Mouse (Mus musculus): ENCODE results near the gene Olah. TPM values are rescaled to one million over a fixed set of nuclear protein-coding genes. Genes with fewer than 3 reads are reported as not detected.
"Not testable (repeated sequence)": the region's sequence is repeated elsewhere in the genome, so short reads cannot be mapped to it uniquely, and the experiment has no call there.

The Olah gene
- polyA plus RNA-seq (2014; fragmentation: Nextera tagmentation; extraction: Ambion mirVana) = not detected in 2 replicates

- 56% methylated on average over 10 of the region's 10 CpGs for WGBS
- not testable (repeated sequence) for ATAC-seq (ENCODE audit: insufficient number of reproducible peaks, insufficient read depth, low FRiP score, low read depth)
Observed at GRCm38 (mm10) chr2:3397110-3397509, at the start of gene Olah. Gene Olah (minus strand): TSS chr2:3397210.

GRCm38 (mm10) chr2:3445984-3446383 lies 49.0 kb upstream of the Olah start:
- 91% methylated on average over 4 of the region's 4 CpGs for WGBS
- no peak overlapping the region for H3K4me3 ChIP-seq (ENCODE audit: control insufficient read depth in 1 of 2, insufficient read depth in 1 of 2, low read depth in 1 of 2, low read length in 2 of 2)
- H3K9me3 ChIP-seq (ENCODE audit: control insufficient read depth, low read length) = no peaks in the 10 kb centered on the region
- H3K4me2 ChIP-seq (ENCODE audit: low read length) = no peak overlapping the region
- peaks cover 23% of the 10 kb centered on the region for H3K36me3 ChIP-seq (ENCODE audit: control insufficient read depth, insufficient read depth, low read length)
- ATAC-seq (ENCODE audit: insufficient number of reproducible peaks, insufficient read depth, low FRiP score, low read depth) = no peak
- no peaks in the 10 kb centered on the region for H3K4me1 ChIP-seq (ENCODE audit: control insufficient read depth in 2 of 2, insufficient read depth in 2 of 2, low read length in 2 of 2)
- no peak overlapping the region for H3K9ac ChIP-seq (ENCODE audit: low read length)
- H3K27me3 ChIP-seq (ENCODE audit: control insufficient read depth, insufficient read depth, low read length) = no peaks in the 10 kb centered on the region
- H3K27ac ChIP-seq (replicated peaks in 1 of 2; ENCODE audit: control insufficient read depth in 1 of 2, insufficient read depth in 1 of 2, low read depth in 2 of 2, low read length in 2 of 2) = no peak overlapping the region

More at GRCm38 (mm10) chr2:3397110-3397509, at the start of gene Olah:
- not testable (repeated sequence) for H3K4me1 ChIP-seq (ENCODE audit: control insufficient read depth in 2 of 2, insufficient read depth in 2 of 2, low read length in 2 of 2); H3K4me2 ChIP-seq (ENCODE audit: low read length); H3K36me3 ChIP-seq (ENCODE audit: control insufficient read depth, insufficient read depth, low read length); H3K27me3 ChIP-seq (ENCODE audit: control insufficient read depth, insufficient read depth, low read length); H3K4me3 ChIP-seq (ENCODE audit: control insufficient read depth in 1 of 2, insufficient read depth in 1 of 2, low read depth in 1 of 2, low read length in 2 of 2); H3K9me3 ChIP-seq (ENCODE audit: control insufficient read depth, low read length); H3K27ac ChIP-seq (replicated peaks in 1 of 2; ENCODE audit: control insufficient read depth in 1 of 2, insufficient read depth in 1 of 2, low read depth in 2 of 2, low read length in 2 of 2); H3K9ac ChIP-seq (ENCODE audit: low read length)

DNA sequence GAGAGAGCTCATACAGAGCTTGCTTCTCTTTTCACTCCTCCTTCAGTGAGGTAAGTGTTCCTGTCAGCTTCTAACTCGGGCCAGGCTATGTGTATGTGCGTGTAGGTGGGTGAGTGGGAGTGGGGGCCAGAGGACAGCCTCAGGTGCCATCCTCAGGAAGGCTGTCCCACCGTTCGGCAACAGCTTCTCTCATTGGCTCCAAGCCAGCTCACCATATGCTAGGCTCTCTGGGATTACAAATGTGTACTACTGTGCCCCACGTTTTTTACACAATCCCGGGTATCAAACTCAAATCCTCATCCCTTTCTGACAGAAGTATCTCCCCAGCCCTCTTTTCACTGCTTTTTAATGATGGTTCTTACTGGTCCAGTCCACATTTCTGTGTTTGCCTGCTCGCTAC lies 47.2 kb upstream of the Olah start:
- 74% methylated on average over 7 of the region's 7 CpGs for WGBS
- Histone ChIP-seq H3K4me2 (ENCODE audit: low read length) (no peak overlapping the region), H3K9me3 (ENCODE audit: control insufficient read depth, low read length) (no peaks in the 10 kb centered on the region), H3K4me3 (ENCODE audit: control insufficient read depth in 1 of 2, insufficient read depth in 1 of 2, low read depth in 1 of 2, low read length in 2 of 2) (no peak overlapping the region), H3K36me3 (ENCODE audit: control insufficient read depth, insufficient read depth, low read length) (peaks cover 31% of the 10 kb centered on the region), H3K27me3 (ENCODE audit: control insufficient read depth, insufficient read depth, low read length) (no peaks in the 10 kb centered on the region), H3K4me1 (ENCODE audit: control insufficient read depth in 2 of 2, insufficient read depth in 2 of 2, low read length in 2 of 2) (no peaks in the 10 kb centered on the region), H3K9ac (ENCODE audit: low read length) (no peak overlapping the region), H3K27ac (replicated peaks in 1 of 2; ENCODE audit: control insufficient read depth in 1 of 2, insufficient read depth in 1 of 2, low read depth in 2 of 2, low read length in 2 of 2) (no peak overlapping the region)
- ATAC-seq (ENCODE audit: insufficient number of reproducible peaks, insufficient read depth, low FRiP score, low read depth) = no peak

GRCm38 (mm10) chr2:3437956-3438355 lies 40.9 kb upstream of the Olah start:
- no peak overlapping the region for H3K4me3 ChIP-seq (ENCODE audit: control insufficient read depth in 1 of 2, insufficient read depth in 1 of 2, low read depth in 1 of 2, low read length in 2 of 2)
- no peak for ATAC-seq (ENCODE audit: insufficient number of reproducible peaks, insufficient read depth, low FRiP score, low read depth)
- no peaks in the 10 kb centered on the region for H3K27me3 ChIP-seq (ENCODE audit: control insufficient read depth, insufficient read depth, low read length)
- no peak overlapping the region for H3K9ac ChIP-seq (ENCODE audit: low read length)
- H3K9me3 ChIP-seq (ENCODE audit: control insufficient read depth, low read length) = no peaks in the 10 kb centered on the region
- peaks cover 0 to 3% of the 10 kb centered on the region in 2 experiments; a peak in 1 of 4 replicates for H3K4me1 ChIP-seq (ENCODE audit: control insufficient read depth in 2 of 2, insufficient read depth in 2 of 2, low read length in 2 of 2)
- WGBS = 65% methylated on average over 7 of the region's 7 CpGs
- H3K4me2 ChIP-seq (ENCODE audit: low read length) = no peak overlapping the region
- no peak overlapping the region for H3K27ac ChIP-seq (replicated peaks in 1 of 2; ENCODE audit: control insufficient read depth in 1 of 2, insufficient read depth in 1 of 2, low read depth in 2 of 2, low read length in 2 of 2)
- H3K36me3 ChIP-seq (ENCODE audit: control insufficient read depth, insufficient read depth, low read length) = peaks cover 32% of the 10 kb centered on the region

- H3K9ac ChIP-seq (ENCODE audit: low read length) = no peak overlapping the region
- ATAC-seq (ENCODE audit: insufficient number of reproducible peaks, insufficient read depth, low FRiP score, low read depth) = no peak
- no peaks in the 10 kb centered on the region for H3K9me3 ChIP-seq (ENCODE audit: control insufficient read depth, low read length)
- H3K36me3 ChIP-seq (ENCODE audit: control insufficient read depth, insufficient read depth, low read length) = peaks cover 16% of the 10 kb centered on the region
- H3K4me1 ChIP-seq (ENCODE audit: control insufficient read depth in 2 of 2, insufficient read depth in 2 of 2, low read length in 2 of 2) = peaks cover 0 to 3% of the 10 kb centered on the region in 2 experiments; a peak in 1 of 4 replicates
- no peak overlapping the region for H3K4me3 ChIP-seq (ENCODE audit: control insufficient read depth in 1 of 2, insufficient read depth in 1 of 2, low read depth in 1 of 2, low read length in 2 of 2)
- no peak overlapping the region for H3K4me2 ChIP-seq (ENCODE audit: low read length)
- no peaks in the 10 kb centered on the region for H3K27me3 ChIP-seq (ENCODE audit: control insufficient read depth, insufficient read depth, low read length)
- WGBS = 70% methylated on average over 6 of the region's 6 CpGs
- no peak overlapping the region for H3K27ac ChIP-seq (replicated peaks in 1 of 2; ENCODE audit: control insufficient read depth in 1 of 2, insufficient read depth in 1 of 2, low read depth in 2 of 2, low read length in 2 of 2)
Observed at GRCm38 (mm10) chr2:3435369-3436061, 38.5 kb upstream of the Olah start.

DNA sequence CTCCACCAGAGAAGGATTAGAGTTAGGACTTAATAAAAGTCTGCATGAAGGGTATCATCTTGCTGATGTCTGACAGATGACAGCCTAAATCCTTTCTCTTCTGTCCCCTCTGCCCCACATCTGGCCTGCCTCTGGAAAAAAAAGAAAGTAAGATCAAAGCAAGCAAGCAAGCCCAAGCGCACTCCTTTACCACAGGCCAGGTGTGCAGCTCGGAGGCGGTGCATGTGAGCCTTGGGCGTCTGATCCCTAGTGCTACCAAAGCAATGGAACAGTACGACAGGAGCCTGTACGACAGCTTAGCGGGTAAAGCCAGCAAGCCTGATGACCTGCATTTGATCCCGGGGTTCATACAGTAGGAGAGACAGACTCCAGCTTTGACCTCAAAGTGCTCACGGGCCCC lies 33.9 kb upstream of the Olah start:
- ATAC-seq (ENCODE audit: insufficient number of reproducible peaks, insufficient read depth, low FRiP score, low read depth) = no peak
- H3K36me3 ChIP-seq (ENCODE audit: control insufficient read depth, insufficient read depth, low read length) = no peaks in the 10 kb centered on the region

GRCm38 (mm10) chr2:3424579-3424910 lies 27.5 kb upstream of the Olah start:
- peaks cover 2 to 10% of the 10 kb centered on the region in 2 experiments; a peak in 2 of 4 replicates for H3K4me1 ChIP-seq (ENCODE audit: control insufficient read depth in 2 of 2, insufficient read depth in 2 of 2, low read length in 2 of 2)
- peak overlapping the region; percentile 67 to 94 for H3K4me3 ChIP-seq (ENCODE audit: control insufficient read depth in 1 of 2, insufficient read depth in 1 of 2, low read depth in 1 of 2, low read length in 2 of 2)
- no peaks in the 10 kb centered on the region for H3K27me3 ChIP-seq (ENCODE audit: control insufficient read depth, insufficient read depth, low read length)
- H3K36me3 ChIP-seq (ENCODE audit: control insufficient read depth, insufficient read depth, low read length) = no peaks in the 10 kb centered on the region
- peak overlapping the region; percentile 72 for H3K9ac ChIP-seq (ENCODE audit: low read length)
- WGBS = 4% methylated on average over 9 of the region's 10 CpGs
- H3K27ac ChIP-seq (replicated peaks in 1 of 2; ENCODE audit: control insufficient read depth in 1 of 2, insufficient read depth in 1 of 2, low read depth in 2 of 2, low read length in 2 of 2) = 0 out of 4 replicates have a peak overlapping the region, but pooled peaks of 1 of the 2 experiments have one; percentile 11
- no peak for ATAC-seq (ENCODE audit: insufficient number of reproducible peaks, insufficient read depth, low FRiP score, low read depth)
- peak overlapping the region; percentile 96 for H3K4me2 ChIP-seq (ENCODE audit: low read length)
- no peaks in the 10 kb centered on the region for H3K9me3 ChIP-seq (ENCODE audit: control insufficient read depth, low read length)

More for the DNA sequence above, 33.9 kb upstream of the Olah start:
- Histone ChIP-seq H3K27me3 (ENCODE audit: control insufficient read depth, insufficient read depth, low read length) (no peaks in the 10 kb centered on the region), H3K9me3 (ENCODE audit: control insufficient read depth, low read length) (no peaks in the 10 kb centered on the region), H3K4me3 (ENCODE audit: control insufficient read depth in 1 of 2, insufficient read depth in 1 of 2, low read depth in 1 of 2, low read length in 2 of 2) (no peak overlapping the region), H3K4me1 (ENCODE audit: control insufficient read depth in 2 of 2, insufficient read depth in 2 of 2, low read length in 2 of 2) (peaks cover 0 to 3% of the 10 kb centered on the region in 2 experiments; a peak in 1 of 4 replicates), H3K27ac (replicated peaks in 1 of 2; ENCODE audit: control insufficient read depth in 1 of 2, insufficient read depth in 1 of 2, low read depth in 2 of 2, low read length in 2 of 2) (no peak overlapping the region), H3K9ac (ENCODE audit: low read length) (no peak overlapping the region), H3K4me2 (ENCODE audit: low read length) (no peak overlapping the region)
- WGBS = 90% methylated on average over 9 of the region's 9 CpGs

All from heart, embryonic 14.5 days (tissue).